ENCODE assay signal across 34 mouse cellular contexts in the genomic region with DNA sequence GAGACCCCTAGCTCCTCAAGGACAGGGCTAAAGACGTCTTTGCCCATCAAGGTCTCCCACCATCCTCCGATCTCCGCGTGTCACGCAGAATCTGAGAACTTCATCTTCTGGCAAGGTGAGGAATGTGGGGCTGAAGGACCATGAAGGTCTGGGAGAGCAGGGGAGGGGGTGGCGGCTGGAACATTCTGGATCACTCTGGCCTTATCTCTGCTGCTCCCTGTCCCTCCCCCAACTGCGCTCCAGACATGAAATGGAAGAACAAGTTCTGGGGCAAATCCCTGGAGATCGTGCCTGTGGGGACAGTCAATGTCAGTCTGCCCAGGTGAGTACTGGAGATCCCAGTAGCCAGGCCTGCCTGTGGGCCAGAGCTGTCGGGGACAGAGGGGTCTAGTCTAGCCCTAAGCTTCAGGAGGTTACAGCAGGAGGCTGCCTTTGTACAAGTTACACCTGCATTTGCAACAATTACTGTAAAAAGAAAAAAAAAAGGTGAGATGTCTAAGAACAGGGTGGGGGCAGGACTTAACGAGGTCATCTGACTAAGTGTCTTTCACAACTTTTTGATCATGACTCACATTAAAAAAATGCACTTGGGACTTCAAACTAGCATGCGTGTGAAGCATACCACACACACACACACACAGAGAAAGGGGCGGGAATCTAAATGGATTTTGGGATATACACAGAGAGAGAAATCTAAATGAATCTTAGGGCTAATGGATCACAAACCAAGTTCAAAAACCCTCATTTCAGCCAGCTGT. TPM values are rescaled to one million over a fixed set of nuclear protein-coding genes. Genes with fewer than 3 reads are reported as not detected.
DNase-seq lines count a peak whose midpoint lies in the region; ATAC-seq and TF ChIP-seq lines count a peak whose summit lies in the region.
"Had no signal": no experiment of that assay in that cellular context is flagged by ENCODE, and none has a peak within 500 bp of the region (broad histone marks: within the 10 kb centered on the region; RNA-seq: fewer than 3 reads in every experiment).

No protein-coding gene starts in this region.

- peak; percentile 57 for DNase-seq in 3134 (ENCODE audit: extremely low read depth, insufficient read length, low spot score)
- no peak for DNase-seq in retina, postnatal 1 day
- DNase-seq in layer of hippocampus, adult 8-10 months (ENCODE audit: low spot score in 2 of 2), result no peak
- DNase-seq: adrenal gland, adult 2 months; cerebellum, adult 2 months; cerebellum, postnatal 36 days; gastrocnemius, postnatal 25 days; heart, adult 11 months; heart, postnatal 10 days; kidney, adult 2 months; kidney, postnatal 4 days; layer of hippocampus, adult 9-11 months; liver, embryonic 13.5 days; right cerebral cortex, postnatal 14 days; thymus, adult 18-20 months; thymus, postnatal 36 days had no signal

- WGBS in intestine, postnatal 0 days, result 80% methylated on average over 12 of the region's 12 CpGs
- WGBS in intestine, embryonic 16.5 days, result 81% methylated on average over 12 of the region's 12 CpGs

- H3K9me3 ChIP-seq in intestine, postnatal 0 days (ENCODE audit: control insufficient read depth), result no peaks in the 10 kb centered on the region
- no peaks in the 10 kb centered on the region for H3K9me3 ChIP-seq in intestine, embryonic 16.5 days (ENCODE audit: control insufficient read depth, low read length)
- H3K9me3 ChIP-seq: forebrain, embryonic 13.5 days; hindbrain, embryonic 10.5 days; hindbrain, embryonic 15.5 days; limb, embryonic 10.5 days; limb, embryonic 15.5 days; liver, embryonic 13.5 days; midbrain, embryonic 13.5 days had no signal

- no peak overlapping the region for H3K4me3 ChIP-seq in intestine, postnatal 0 days (ENCODE audit: low read depth, low read length)
- H3K4me3 ChIP-seq in intestine, embryonic 16.5 days (ENCODE audit: low read length), result no peak overlapping the region
- H3K4me3 ChIP-seq in C2C12 (ENCODE audit: insufficient read depth, poor library complexity, severe bottlenecking) (no peak overlapping the region), myocyte (no peak overlapping the region)
- H3K4me3 ChIP-seq: forebrain, embryonic 13.5 days; hindbrain, embryonic 10.5 days; hindbrain, embryonic 15.5 days; limb, embryonic 10.5 days; limb, embryonic 15.5 days; liver, embryonic 13.5 days; midbrain, embryonic 13.5 days had no signal

- H3K4me1 ChIP-seq in intestine, postnatal 0 days (replicated peaks; ENCODE audit: control insufficient read depth, insufficient read depth, low read length), result 0 out of 2 replicates have a peak, but pooled peaks cover 3% of the 10 kb centered on the region
- H3K4me1 ChIP-seq in intestine, embryonic 16.5 days (ENCODE audit: control insufficient read depth, insufficient read depth, low read length), result peaks cover 7% of the 10 kb centered on the region
- H3K4me1 ChIP-seq: hindbrain, embryonic 15.5 days; limb, embryonic 15.5 days had no signal

- H3ac ChIP-seq in C2C12 (ENCODE audit: control insufficient read depth, insufficient read length, low read depth) (no peak overlapping the region), myocyte (ENCODE audit: control insufficient read depth, insufficient read length) (no peak overlapping the region)

- H3K4me2 ChIP-seq in intestine, postnatal 0 days (replicated peaks; ENCODE audit: low read depth), result no peak overlapping the region
- H3K4me2 ChIP-seq in intestine, embryonic 16.5 days (ENCODE audit: low read depth, low read length), result no peak overlapping the region
- H3K4me2 ChIP-seq in myocyte (ENCODE audit: low read depth), result no peak overlapping the region
- H3K4me2 ChIP-seq: forebrain, embryonic 13.5 days; heart, embryonic 11.5 days; hindbrain, embryonic 15.5 days; limb, embryonic 15.5 days; liver, embryonic 13.5 days; midbrain, embryonic 13.5 days had no signal

- ATAC-seq in intestine, postnatal 0 days, result no peak
- ATAC-seq in intestine, embryonic 16.5 days, result no peak
- ATAC-seq: activated CD4-positive, CD25-positive, alpha-beta regulatory T cell, adult 4 months; forebrain, embryonic 13.5 days; inflammation-experienced regulatory T-cells, adult 6 months; midbrain, embryonic 13.5 days had no signal

- TF ChIP-seq CTCF in intestine, postnatal 0 days (IDR thresholded peaks at IDR 0.05; ENCODE audit: low read depth), result no peak
- no peak for TF ChIP-seq CTCF in C2C12 (IDR thresholded peaks at IDR 0.05; ENCODE audit: control insufficient read depth, insufficient read depth, insufficient read length)

- no peak overlapping the region for H3K9ac ChIP-seq in intestine, postnatal 0 days (ENCODE audit: low read depth, low read length)
- no peak overlapping the region for H3K9ac ChIP-seq in intestine, embryonic 16.5 days (ENCODE audit: low read depth, low read length)
- H3K9ac ChIP-seq: forebrain, embryonic 13.5 days; hindbrain, embryonic 15.5 days; limb, embryonic 15.5 days; liver, embryonic 13.5 days; midbrain, embryonic 13.5 days had no signal

- H3K79me2 ChIP-seq in C2C12 (ENCODE audit: control insufficient read depth, insufficient read depth) (no peaks in the 10 kb centered on the region), myocyte (ENCODE audit: control insufficient read depth, insufficient read depth) (no peaks in the 10 kb centered on the region)

- no peaks in the 10 kb centered on the region for H3K27me3 ChIP-seq in intestine, postnatal 0 days (replicated peaks; ENCODE audit: control insufficient read depth, insufficient read depth, low read length)
- no peaks in the 10 kb centered on the region for H3K27me3 ChIP-seq in intestine, embryonic 16.5 days (replicated peaks; ENCODE audit: control insufficient read depth, insufficient read depth, low read length)
- H3K27me3 ChIP-seq in C2C12 (ENCODE audit: control insufficient read depth, insufficient read depth, insufficient read length) (no peaks in the 10 kb centered on the region), myocyte (ENCODE audit: control insufficient read depth, insufficient read depth, insufficient read length) (no peaks in the 10 kb centered on the region)
- H3K27me3 ChIP-seq: forebrain, embryonic 13.5 days; hindbrain, embryonic 15.5 days; limb, embryonic 15.5 days; liver, embryonic 13.5 days; midbrain, embryonic 13.5 days had no signal

- no peak for TF ChIP-seq POLR2A in myocyte (IDR thresholded peaks at IDR 0.05; ENCODE audit: insufficient read length, low read depth)

- H3K36me3 ChIP-seq in intestine, postnatal 0 days (ENCODE audit: control insufficient read depth, insufficient read depth), result peaks cover 36% of the 10 kb centered on the region
- no peaks in the 10 kb centered on the region; the same call in 1 of the 2 replicates for H3K36me3 ChIP-seq in intestine, embryonic 16.5 days (ENCODE audit: control insufficient read depth, insufficient read depth, low read length)
- H3K36me3 ChIP-seq in C2C12 (ENCODE audit: control insufficient read depth, insufficient read depth), result no peaks in the 10 kb centered on the region
- H3K36me3 ChIP-seq in myocyte (ENCODE audit: control insufficient read depth, insufficient read depth), result no peaks in the 10 kb centered on the region

- H3K27ac ChIP-seq in intestine, postnatal 0 days (ENCODE audit: low read depth, low read length), result 0 out of 2 replicates have a peak overlapping the region, but pooled peaks have one; percentile 15
- H3K27ac ChIP-seq in intestine, embryonic 16.5 days (ENCODE audit: low read length), result no peak overlapping the region
- H3K27ac ChIP-seq: forebrain, embryonic 13.5 days; hindbrain, embryonic 10.5 days; hindbrain, embryonic 15.5 days; limb, embryonic 10.5 days; limb, embryonic 15.5 days; liver, embryonic 13.5 days; macrophage; midbrain, embryonic 13.5 days had no signal

- H3K79me3 ChIP-seq in C2C12 (ENCODE audit: low read depth), result no peaks in the 10 kb centered on the region

TF ChIP-seq in C2C12, 6 proteins besides CTCF, POLR2A, EP300 and RAD21:
- TF ChIP-seq FOSL1 (IDR thresholded peaks at IDR 0.05; ENCODE audit: insufficient read depth, low read length, poor library complexity, severe bottlenecking) (no peak), CEBPB (IDR thresholded peaks at IDR 0.05; ENCODE audit: low read depth) (peak; percentile 87)

TF ChIP-seq in myocyte, 11 proteins besides CTCF, POLR2A, EP300 and RAD21:
- TF ChIP-seq CEBPB (IDR thresholded peaks at IDR 0.05; ENCODE audit: insufficient read depth, poor library complexity, severe bottlenecking), result 0 out of 2 replicates have a peak, but pooled peaks have one; percentile 14
- TF ChIP-seq REST (IDR thresholded peaks at IDR 0.05; ENCODE audit: insufficient read depth, insufficient read length), result no peak

RNA-seq across cellular contexts. Expression of gene Osbpl7, which starts 15.3 kb away (rescaled TPM):
- polyA plus RNA-seq in intestine, postnatal 0 days (2015; fragmentation: Nextera tagmentation; extraction: Ambion mirVana), result 10.6 and 12.0 TPM in 2 replicates
- polyA plus RNA-seq in intestine, embryonic 16.5 days (2015; fragmentation: Nextera tagmentation; extraction: Ambion mirVana), result 12.4 and 12.6 TPM in 2 replicates
- polyA plus RNA-seq in C2C12 (2012; fragmentation: generic; extraction: Trizol) (1.8 TPM), myocyte (2012; fragmentation: generic; extraction: Trizol) (1.4 TPM)
- total RNA-seq in layer of hippocampus, adult 8-10 months (2022), result 10 to 100 TPM; 18.6 to 21.7 (median 20.6) TPM

RNA-seq across cellular contexts. Expression of gene Mrpl10, which starts 24.4 kb away (rescaled TPM):
- 50.7 and 50.8 TPM in 2 replicates for polyA plus RNA-seq in intestine, postnatal 0 days (2015; fragmentation: Nextera tagmentation; extraction: Ambion mirVana)
- 85.4 and 93.0 TPM in 2 replicates for polyA plus RNA-seq in intestine, embryonic 16.5 days (2015; fragmentation: Nextera tagmentation; extraction: Ambion mirVana)
- polyA plus RNA-seq in C2C12 (2012; fragmentation: generic; extraction: Trizol) (77.5 TPM), myocyte (2012; fragmentation: generic; extraction: Trizol) (66.0 TPM)
- 10 to 100 TPM; 76.3 to 85.2 (median 77.8) TPM for total RNA-seq in layer of hippocampus, adult 8-10 months (2022)

RNA-seq across cellular contexts. Expression of gene Lrrc46, which starts 24.5 kb away (rescaled TPM):
- polyA plus RNA-seq in intestine, postnatal 0 days (2015; fragmentation: Nextera tagmentation; extraction: Ambion mirVana), result 0.17 and 0.18 TPM in 2 replicates
- polyA plus RNA-seq in intestine, embryonic 16.5 days (2015; fragmentation: Nextera tagmentation; extraction: Ambion mirVana), result 0.29 and 0.37 TPM in 2 replicates
- polyA plus RNA-seq in C2C12 (2012; fragmentation: generic; extraction: Trizol) (1.0 TPM), myocyte (2012; fragmentation: generic; extraction: Trizol) (1.4 TPM)
- total RNA-seq in layer of hippocampus, adult 8-10 months (2022), result 1 to 10 TPM in 2 of 4 experiments, under 1 TPM in 2; 0.87 to 1.9 (median 1.3) TPM
- total RNA-seq: megakaryocyte-erythroid progenitor cell, adult 5-6 weeks had no signal
- polyA plus RNA-seq: activated CD4-positive, CD25-positive, alpha-beta regulatory T cell, adult 4 months; inflammation-experienced regulatory T-cells, adult 6 months; stomach, embryonic 14.5 days had no signal

RNA-seq across cellular contexts. Expression of gene Scrn2, which starts 36.0 kb away (rescaled TPM):
- polyA plus RNA-seq in intestine, postnatal 0 days (2015; fragmentation: Nextera tagmentation; extraction: Ambion mirVana), result 24.1 and 24.5 TPM in 2 replicates
- 25.5 and 26.9 TPM in 2 replicates for polyA plus RNA-seq in intestine, embryonic 16.5 days (2015; fragmentation: Nextera tagmentation; extraction: Ambion mirVana)
- polyA plus RNA-seq in C2C12 (2012; fragmentation: generic; extraction: Trizol) (21.1 TPM), myocyte (2012; fragmentation: generic; extraction: Trizol) (22.4 TPM)
- 1 to 10 TPM; 4.3 to 6.9 (median 6.3) TPM for total RNA-seq in layer of hippocampus, adult 8-10 months (2022)

RNA-seq across cellular contexts. Expression of gene Tbx21, which starts 49.4 kb away (rescaled TPM):
- 0.09 and 0.13 TPM in 2 replicates for polyA plus RNA-seq in intestine, postnatal 0 days (2015; fragmentation: Nextera tagmentation; extraction: Ambion mirVana)
- polyA plus RNA-seq in intestine, embryonic 16.5 days (2015; fragmentation: Nextera tagmentation; extraction: Ambion mirVana), result 0.17 and 0.27 TPM in 2 replicates
- polyA plus RNA-seq in C2C12 (2012; fragmentation: generic; extraction: Trizol) (not detected), myocyte (2012; fragmentation: generic; extraction: Trizol) (not detected)
- total RNA-seq in layer of hippocampus, adult 8-10 months (2022), result under 1 TPM in 1 of 4 experiments, not detected in 3; 0.18 TPM
- total RNA-seq: heart, postnatal 10 days; left cerebral cortex, postnatal 10 days had no signal
- polyA plus RNA-seq: embryonic facial prominence, embryonic 11.5 days; heart, embryonic 11.5 days; limb, embryonic 15.5 days; liver, embryonic 13.5 days; stomach, embryonic 14.5 days had no signal
